Mouse (Mus musculus): ENCODE measurements around the gene Pip5kl1. TPM values are rescaled to one million over a fixed set of nuclear protein-coding genes. Genes with fewer than 3 reads are reported as not detected.

Gene Pip5kl1
- polyA plus RNA-seq, 1 experiment from 2014 or later, result 0.42 TPM

GRCm38 (mm10) chr2:32568149-32568548 is 6.4 kb upstream of the Pip5kl1 start:
- WGBS, result 61% methylated on average over 5 of the region's 5 CpGs
- peaks cover 8% of the 10 kb centered on the region for H3K4me1 ChIP-seq (replicated peaks; ENCODE audit: insufficient read depth, low read length)
- H3K9me3 ChIP-seq (replicated peaks; ENCODE audit: low read length), result no peaks in the 10 kb centered on the region
- no peak overlapping the region for H3K9ac ChIP-seq (ENCODE audit: low read depth, low read length)
- H3K27me3 ChIP-seq (ENCODE audit: insufficient read depth, low read length), result no peaks in the 10 kb centered on the region
- peaks cover 41% of the 10 kb centered on the region for H3K36me3 ChIP-seq (ENCODE audit: insufficient read depth, low read length)
- H3K27ac ChIP-seq, result no peak overlapping the region
- ATAC-seq (replicated peaks; ENCODE audit: low FRiP score, low read depth) (no peak), DNase-seq (ENCODE audit: low spot score) (no peak)
- H3K4me2 ChIP-seq (ENCODE audit: low read length), result no peak overlapping the region
- H3K4me3 ChIP-seq (replicated peaks; ENCODE audit: low read depth, low read length), result no peak overlapping the region
- TF ChIP-seq CTCF (IDR thresholded peaks at IDR 0.05; ENCODE audit: low read depth), result no peak

- H3K36me3 ChIP-seq (ENCODE audit: insufficient read depth, low read length), result peaks cover 35% of the 10 kb centered on the region
- H3K27me3 ChIP-seq (ENCODE audit: insufficient read depth, low read length), result no peaks in the 10 kb centered on the region
- no peaks in the 10 kb centered on the region for H3K9me3 ChIP-seq (replicated peaks; ENCODE audit: low read length)
- H3K9ac ChIP-seq (ENCODE audit: low read depth, low read length), result no peak overlapping the region
- H3K27ac ChIP-seq, result no peak overlapping the region
- H3K4me2 ChIP-seq (ENCODE audit: low read length), result no peak overlapping the region
- ATAC-seq (replicated peaks; ENCODE audit: low FRiP score, low read depth) (no peak), DNase-seq (ENCODE audit: low spot score) (no peak)
- H3K4me3 ChIP-seq (replicated peaks; ENCODE audit: low read depth, low read length), result no peak overlapping the region
- no peak for TF ChIP-seq CTCF (IDR thresholded peaks at IDR 0.05; ENCODE audit: low read depth)
- peaks cover 8% of the 10 kb centered on the region for H3K4me1 ChIP-seq (replicated peaks; ENCODE audit: insufficient read depth, low read length)
- 83% methylated on average over 3 of the region's 3 CpGs for WGBS
These were observed 5.7 kb upstream of the Pip5kl1 start for GRCm38 (mm10) chr2:32568941-32569340.

- WGBS, result under 1% methylated on average over 36 of the region's 36 CpGs
- peak; percentile 74 for ATAC-seq (replicated peaks; ENCODE audit: low FRiP score, low read depth)
- Histone ChIP-seq H3K36me3 (ENCODE audit: insufficient read depth, low read length) (peaks cover 22% of the 10 kb centered on the region), H3K4me2 (ENCODE audit: low read length) (peak within 1 kb of the TSS; percentile 92), H3K9me3 (replicated peaks; ENCODE audit: low read length) (no peaks in the 10 kb centered on the region), H3K27ac (peak within 1 kb of the TSS; percentile 57), H3K4me1 (replicated peaks; ENCODE audit: insufficient read depth, low read length) (peaks cover 13% of the 10 kb centered on the region), H3K27me3 (ENCODE audit: insufficient read depth, low read length) (no peaks in the 10 kb centered on the region), H3K9ac (ENCODE audit: low read depth, low read length) (peak within 1 kb of the TSS; percentile 77), H3K4me3 (replicated peaks; ENCODE audit: low read depth, low read length) (peak within 1 kb of the TSS; percentile 77)
- peak; percentile 19; the same call in 1 of the 2 replicates for TF ChIP-seq CTCF (IDR thresholded peaks at IDR 0.05; ENCODE audit: low read depth)
- peak; percentile 96 for DNase-seq (ENCODE audit: low spot score)
These were observed 3.7 kb upstream of the Pip5kl1 start, which contains the start of gene Dpm2 for GRCm38 (mm10) chr2:32570698-32571494. Gene Dpm2 (plus strand): TSS chr2:32570858.

- Histone ChIP-seq H3K27ac (no peak overlapping the region), H3K9me3 (replicated peaks; ENCODE audit: low read length) (no peaks in the 10 kb centered on the region), H3K9ac (ENCODE audit: low read depth, low read length) (no peak overlapping the region), H3K4me2 (ENCODE audit: low read length) (no peak overlapping the region), H3K4me1 (replicated peaks; ENCODE audit: insufficient read depth, low read length) (peaks cover 13% of the 10 kb centered on the region), H3K4me3 (replicated peaks; ENCODE audit: low read depth, low read length) (no peak overlapping the region), H3K36me3 (ENCODE audit: insufficient read depth, low read length) (peaks cover 19% of the 10 kb centered on the region), H3K27me3 (ENCODE audit: insufficient read depth, low read length) (no peaks in the 10 kb centered on the region)
- WGBS, result 91% methylated on average over 11 of the region's 11 CpGs
- no peak for TF ChIP-seq CTCF (IDR thresholded peaks at IDR 0.05; ENCODE audit: low read depth)
- DNase-seq (ENCODE audit: low spot score) (no peak), ATAC-seq (replicated peaks; ENCODE audit: low FRiP score, low read depth) (no peak)
These were observed 2.4 kb upstream of the Pip5kl1 start for GRCm38 (mm10) chr2:32572196-32572595.

GRCm38 (mm10) chr2:32574901-32575585 is 446 bp downstream of the Pip5kl1 start:
- TF ChIP-seq CTCF (IDR thresholded peaks at IDR 0.05; ENCODE audit: low read depth), result peak; percentile 81
- Histone ChIP-seq H3K36me3 (ENCODE audit: insufficient read depth, low read length) (0 out of 2 replicates have a peak, but pooled peaks cover 5% of the 10 kb centered on the region), H3K9ac (ENCODE audit: low read depth, low read length) (peak overlapping the region; percentile 44; the same call in 1 of the 2 replicates), H3K4me3 (replicated peaks; ENCODE audit: low read depth, low read length) (peak overlapping the region; percentile 31), H3K27me3 (ENCODE audit: insufficient read depth, low read length) (no peaks in the 10 kb centered on the region), H3K27ac (no peak overlapping the region), H3K9me3 (replicated peaks; ENCODE audit: low read length) (no peaks in the 10 kb centered on the region), H3K4me2 (ENCODE audit: low read length) (peak overlapping the region; percentile 64), H3K4me1 (replicated peaks; ENCODE audit: insufficient read depth, low read length) (peaks cover 13% of the 10 kb centered on the region)
- ATAC-seq (replicated peaks; ENCODE audit: low FRiP score, low read depth), result no peak
- DNase-seq (ENCODE audit: low spot score), result peak; percentile 59
- 2% methylated on average over 26 of the region's 26 CpGs for WGBS

GRCm38 (mm10) chr2:32575586-32576160 is 1.1 kb downstream of the Pip5kl1 start, which contains the start of gene 9430097D07Rik:
Gene 9430097D07Rik (minus strand): TSS chr2:32575684.
- Histone ChIP-seq H3K9me3 (replicated peaks; ENCODE audit: low read length) (no peaks in the 10 kb centered on the region), H3K27me3 (ENCODE audit: insufficient read depth, low read length) (no peaks in the 10 kb centered on the region), H3K4me1 (replicated peaks; ENCODE audit: insufficient read depth, low read length) (peaks cover 13% of the 10 kb centered on the region), H3K4me3 (replicated peaks; ENCODE audit: low read depth, low read length) (peak within 1 kb of the TSS; percentile 31), H3K36me3 (ENCODE audit: insufficient read depth, low read length) (0 out of 2 replicates have a peak, but pooled peaks cover 5% of the 10 kb centered on the region), H3K27ac (no peak within 1 kb of the TSS), H3K4me2 (ENCODE audit: low read length) (peak within 1 kb of the TSS; percentile 64), H3K9ac (ENCODE audit: low read depth, low read length) (peak within 1 kb of the TSS; percentile 44; the same call in 1 of the 2 replicates)
- DNase-seq (ENCODE audit: low spot score) (peak; percentile 62), ATAC-seq (replicated peaks; ENCODE audit: low FRiP score, low read depth) (no peak)
- WGBS, result 9% methylated on average over 28 of the region's 28 CpGs
- TF ChIP-seq CTCF (IDR thresholded peaks at IDR 0.05; ENCODE audit: low read depth), result no peak

All from kidney, postnatal 0 days (tissue).